Mouse (Mus musculus): Measurements from ENCODE around the gene Picalm. TPM values are rescaled to one million over a fixed set of nuclear protein-coding genes. Genes with fewer than 3 reads are reported as not detected.
"Not testable (repeated sequence)": the region's sequence is repeated elsewhere in the genome, so short reads cannot be mapped to it uniquely, and the experiment has no call there.

Picalm gene
- polyA plus RNA-seq, 2 experiments from 2014 or later: 49.7 to 85.7 TPM

GRCm38 (mm10) chr7:90218122-90218521, 88.1 kb downstream of the Picalm start:
- peak; percentile 57 for ATAC-seq

- ATAC-seq: no peak
Measured at GRCm38 (mm10) chr7:90221487-90221886, 91.5 kb downstream of the Picalm start.

GRCm38 (mm10) chr7:90228075-90228474, 98.1 kb downstream of the Picalm start:
- ATAC-seq: no peak

GRCm38 (mm10) chr7:90228884-90229283, 98.9 kb downstream of the Picalm start:
- ATAC-seq: not testable (repeated sequence)

GRCm38 (mm10) chr7:90231431-90231830, 101.4 kb downstream of the Picalm start:
- no peak for ATAC-seq

GRCm38 (mm10) chr7:90233921-90234320, 103.9 kb downstream of the Picalm start:
- no peak for ATAC-seq

- no peak for ATAC-seq
Measured at GRCm38 (mm10) chr7:90236289-90236905, 106.4 kb downstream of the Picalm start.

GRCm38 (mm10) chr7:90243151-90243550, 113.1 kb downstream of the Picalm start:
- ATAC-seq: no peak

- ATAC-seq: no peak
Measured at GRCm38 (mm10) chr7:90243643-90244042, 113.6 kb downstream of the Picalm start.

GRCm38 (mm10) chr7:90252946-90253345, 122.9 kb downstream of the Picalm start:
- no peak for ATAC-seq

GRCm38 (mm10) chr7:90258701-90259100, 128.7 kb downstream of the Picalm start:
- ATAC-seq: no peak

GRCm38 (mm10) chr7:90259899-90260298, 129.9 kb downstream of the Picalm start:
- no peak for ATAC-seq

GRCm38 (mm10) chr7:90261902-90262599, 132.0 kb downstream of the Picalm start:
- ATAC-seq: no peak

Other genes starting within 250 kb of the Picalm start
- gene Ccdc81, start 226.6 kb upstream of the Picalm start, polyA plus RNA-seq (2017; shearing (Covaris generic)): not detected
- 100 to 1,000 TPM in 1 of 2 experiments, 10 to 100 TPM in 1; 89.3 to 115 TPM for gene Hikeshi, start 189.0 kb upstream of the Picalm start, polyA plus RNA-seq (2017; shearing (Covaris generic))
- 10 to 100 TPM; 67.6 to 79.9 TPM for gene Eed, start 149.2 kb upstream of the Picalm start, polyA plus RNA-seq (2017; shearing (Covaris generic))
- gene Ccdc83, start 135.6 kb downstream of the Picalm start, polyA plus RNA-seq (2017; shearing (Covaris generic)): under 1 TPM in 1 of 2 experiments, not detected in 1; 0.32 TPM
- gene Sytl2, start 172.0 kb downstream of the Picalm start, polyA plus RNA-seq (2017; shearing (Covaris generic)): 10 to 100 TPM; 25.2 to 28.4 TPM